Mouse (Mus musculus): ENCODE measurements at regions not wholly inside any gene's neighbourhood (a gene's known extent, or its start where the extent isn't known, plus 50 kb on each side); places are given as distances from the start of the nearest gene placed in this dataset.
"Not testable (repeated sequence)": the region's sequence is repeated elsewhere in the genome, so short reads cannot be mapped to it uniquely, and the experiment has no call there.

DNA sequence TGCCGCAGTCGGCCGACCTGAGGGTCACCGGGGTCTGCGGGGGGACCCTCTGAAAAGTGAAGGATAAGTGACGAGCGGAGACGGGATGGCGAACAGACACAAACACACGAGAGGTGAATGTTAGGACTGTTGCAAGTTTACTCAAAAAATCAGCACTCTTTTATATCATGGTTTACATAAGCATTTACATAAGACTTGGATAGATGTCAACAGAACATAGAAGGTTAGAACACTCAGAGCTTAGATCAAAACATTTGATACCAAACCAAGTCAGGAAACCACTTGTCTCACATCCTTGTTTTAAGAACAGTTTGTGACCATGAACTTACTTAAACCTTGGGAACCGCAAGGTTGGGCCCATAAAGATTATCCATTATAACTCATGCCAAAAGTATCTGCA lies 1033.6 kb upstream of the Sel1l start:
- DNase-seq, result not testable (repeated sequence)

DNA sequence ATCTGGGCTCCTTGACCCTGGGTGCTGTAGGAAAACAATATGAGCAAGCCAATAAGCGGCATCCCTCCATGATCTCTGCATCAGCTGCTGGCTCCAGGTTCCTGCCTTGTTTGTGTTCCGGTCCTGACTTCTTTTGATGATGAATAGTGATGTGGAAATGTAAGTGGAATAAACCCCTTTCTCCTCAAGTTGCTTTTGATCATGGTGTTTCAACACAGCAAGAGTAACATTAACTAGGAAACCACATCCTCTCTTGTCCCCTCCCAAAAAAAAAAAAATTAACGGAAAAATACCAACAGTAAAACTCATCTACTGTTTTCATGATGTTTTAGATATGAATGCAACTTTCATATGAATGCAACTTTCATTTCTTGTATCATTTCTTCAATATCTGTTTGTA lies 1024.6 kb upstream of the Sel1l start:
- DNase-seq, result no peak

DNA sequence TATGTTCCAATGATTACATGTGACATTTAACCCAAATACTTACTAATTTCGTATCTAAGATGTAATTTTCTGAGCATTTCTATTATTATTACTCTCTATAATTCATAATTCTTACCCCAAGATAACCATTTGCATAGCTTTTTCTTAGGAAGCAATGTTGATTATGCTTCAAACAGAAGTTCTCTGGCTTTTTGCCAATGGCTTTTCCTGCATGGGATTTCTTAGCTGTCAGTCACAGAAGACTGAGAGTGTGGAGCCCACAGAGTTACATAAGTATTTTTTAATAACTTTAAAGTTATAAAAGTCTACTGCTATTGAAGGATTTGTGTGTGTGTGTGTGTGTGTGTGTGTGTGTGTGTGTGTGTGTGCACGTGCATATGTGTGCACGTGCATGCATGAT lies 1020.4 kb upstream of the Sel1l start:
- DNase-seq, result no peak

DNA sequence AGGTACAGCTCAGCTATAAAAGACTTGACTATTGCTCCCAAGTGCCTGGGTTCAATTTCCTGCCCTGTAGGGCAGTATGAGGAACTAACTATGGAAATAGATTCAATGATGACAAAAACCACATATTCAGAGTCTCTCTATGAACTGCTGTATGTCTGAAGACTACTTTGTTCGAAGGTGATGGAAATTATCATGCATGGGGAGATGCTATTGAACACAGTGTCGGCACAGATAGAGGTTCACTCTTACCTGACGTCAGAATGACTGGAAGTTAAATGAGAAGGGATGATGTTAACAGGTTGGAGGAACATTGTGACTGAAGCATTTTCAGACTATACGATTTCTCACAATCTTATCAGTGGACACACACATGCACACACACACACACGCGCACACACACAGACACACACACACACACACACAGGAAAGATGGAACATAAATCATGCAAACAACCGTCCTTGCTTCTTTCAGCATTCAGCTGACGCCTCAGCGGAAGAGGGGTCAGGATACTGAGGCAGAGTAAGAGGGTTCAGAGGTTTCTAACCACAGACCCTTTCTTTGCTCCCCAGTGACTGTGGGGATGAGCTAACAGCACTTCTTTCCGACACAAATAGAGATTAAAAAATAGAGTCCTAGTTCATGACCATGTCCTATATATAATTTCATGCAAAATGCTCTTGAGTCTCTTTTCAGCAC lies 974.3 kb upstream of the Sel1l start:
- DNase-seq, result no peak

DNA sequence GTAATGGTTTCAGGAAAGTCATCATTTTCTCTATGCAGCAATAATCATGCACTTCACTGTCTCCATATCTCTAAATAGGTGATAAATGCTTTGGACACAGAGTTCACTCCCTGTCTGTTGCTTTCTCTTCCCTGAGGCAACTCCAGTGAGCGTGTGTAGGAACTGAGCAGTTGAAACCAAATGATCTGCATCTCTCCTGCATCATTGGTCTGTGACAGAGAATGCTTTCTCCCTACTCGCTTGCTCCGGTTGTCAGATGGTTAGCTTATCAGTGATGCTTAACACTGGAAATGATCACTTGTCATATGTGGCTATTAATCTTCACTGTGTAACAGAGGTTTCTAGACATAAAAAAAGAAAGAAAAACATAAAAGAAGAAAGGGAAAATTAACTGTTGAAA lies 969.7 kb upstream of the Sel1l start:
- no peak for DNase-seq

DNA sequence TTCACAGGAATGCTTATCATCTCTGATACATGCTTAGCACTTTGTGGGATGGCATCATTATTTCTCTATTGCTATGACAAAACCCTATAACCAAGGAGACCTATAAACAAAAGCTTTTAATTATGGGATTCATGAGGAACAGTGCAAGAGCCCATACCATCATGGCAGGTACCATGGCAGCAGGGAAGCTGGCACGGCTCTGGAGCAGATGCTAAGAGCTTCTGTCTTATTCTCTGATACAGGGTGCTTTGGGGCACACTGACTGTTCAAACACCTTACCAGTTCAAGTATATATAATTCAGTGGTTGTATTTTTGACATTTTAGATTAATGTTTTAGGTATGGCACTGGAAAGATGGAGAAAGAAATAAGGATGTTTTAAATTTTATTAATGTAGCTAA lies 952.2 kb upstream of the Sel1l start:
- no peak for DNase-seq

DNA sequence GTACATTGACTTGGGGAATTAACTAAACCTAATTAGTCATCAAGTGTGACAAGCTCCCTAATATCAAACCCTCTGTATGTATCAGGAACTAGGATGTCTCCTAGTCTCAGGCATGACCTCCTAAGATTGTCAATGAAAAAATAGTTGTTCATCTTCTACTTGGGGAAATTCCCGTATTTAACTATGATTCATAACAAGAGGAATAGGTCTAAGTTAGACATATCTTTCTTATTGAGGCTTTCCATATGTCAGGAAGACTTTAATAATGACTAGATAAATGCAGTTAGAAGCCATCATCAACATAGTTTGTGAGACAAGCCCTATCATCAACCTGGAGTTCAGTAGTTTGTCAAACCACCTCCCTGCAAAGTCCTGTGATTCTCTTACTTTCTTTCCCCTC lies 934.4 kb upstream of the Sel1l start:
- DNase-seq, result no peak

DNA sequence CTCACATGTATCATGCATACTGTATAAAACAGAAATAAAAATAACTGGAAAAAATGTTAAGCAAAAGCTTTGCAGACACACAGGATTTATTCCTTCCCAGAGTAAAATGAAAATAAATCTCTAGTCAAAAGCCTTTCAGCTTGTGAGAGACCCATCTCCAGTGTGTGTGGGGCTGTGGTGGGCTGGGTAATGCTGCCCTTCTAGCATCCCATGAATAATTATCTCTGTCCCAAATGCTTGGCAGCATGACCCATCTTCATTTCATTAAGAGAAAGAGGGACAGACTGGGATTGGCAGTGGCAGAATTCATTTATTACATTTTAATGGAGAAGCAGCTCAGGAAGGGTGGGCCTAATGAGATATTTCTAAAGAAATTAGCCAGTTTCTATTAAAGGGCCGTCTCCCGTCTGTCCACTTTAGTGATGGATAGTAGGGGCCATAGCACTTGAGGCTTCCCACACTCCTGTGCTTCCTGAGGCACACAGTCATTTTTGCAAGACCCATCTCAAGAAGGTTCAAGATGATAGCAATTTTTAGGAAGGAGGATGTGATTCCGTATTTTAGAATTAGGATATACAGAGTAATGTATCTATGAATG lies 930.8 kb upstream of the Sel1l start:
- DNase-seq, result no peak

DNA sequence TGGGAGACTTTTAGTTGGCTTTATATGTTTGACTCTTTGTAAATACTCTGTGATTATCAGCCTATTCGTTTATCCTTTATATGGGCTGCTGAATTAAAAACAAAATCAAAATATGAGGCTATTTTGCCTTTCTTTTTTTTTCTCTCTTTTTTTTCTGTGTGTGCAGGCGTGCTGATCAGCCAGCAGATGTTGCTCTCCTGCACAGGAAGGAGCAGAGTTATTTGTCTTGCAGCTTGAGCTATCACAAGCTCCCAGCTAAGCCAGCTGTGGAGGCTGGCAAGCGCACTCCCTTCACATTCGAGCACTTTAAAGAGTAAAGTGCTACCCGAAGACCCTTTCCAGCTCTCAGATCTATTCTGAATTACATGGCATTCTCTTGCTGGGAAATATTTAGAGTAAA lies 926.7 kb upstream of the Sel1l start:
- no peak for DNase-seq

DNA sequence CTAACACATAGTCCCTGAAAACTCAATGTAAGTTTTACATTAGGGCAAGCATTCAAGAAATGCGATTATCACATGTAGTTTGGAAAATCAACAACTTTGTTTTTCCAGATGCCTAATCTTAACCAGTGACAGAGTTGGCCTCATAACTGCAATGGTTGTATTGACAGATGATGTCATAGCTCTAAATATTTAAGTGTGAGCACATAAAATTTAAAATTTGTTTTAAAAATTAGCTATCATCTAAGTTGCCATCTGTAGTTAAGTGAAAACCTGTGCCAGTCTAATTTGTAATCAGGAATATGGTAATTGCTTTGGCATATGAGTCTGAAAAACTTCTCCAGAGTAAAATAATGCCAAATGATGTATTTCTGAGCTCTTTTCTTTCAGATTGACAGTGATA lies 899.6 kb upstream of the Sel1l start:
- no peak for DNase-seq

DNA sequence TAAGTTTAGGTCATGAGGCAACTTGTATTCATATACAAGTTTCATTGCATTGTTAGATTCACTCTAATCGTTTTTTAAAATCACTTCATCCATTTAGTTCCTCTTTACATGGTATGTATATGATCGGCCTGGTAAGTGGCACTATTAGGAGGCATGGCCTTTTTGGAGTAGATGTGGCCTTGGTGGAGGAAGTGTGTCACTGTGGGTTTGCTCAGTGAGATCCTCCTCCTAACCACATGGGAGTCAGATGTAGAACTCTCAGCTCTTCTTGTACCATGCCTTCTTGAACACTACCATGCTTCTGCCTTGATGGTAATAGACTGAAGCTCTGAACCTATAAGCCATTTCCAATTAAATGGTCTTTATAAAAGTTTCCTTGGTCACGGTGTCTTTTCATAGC lies 891.9 kb upstream of the Sel1l start:
- no peak for DNase-seq

DNA sequence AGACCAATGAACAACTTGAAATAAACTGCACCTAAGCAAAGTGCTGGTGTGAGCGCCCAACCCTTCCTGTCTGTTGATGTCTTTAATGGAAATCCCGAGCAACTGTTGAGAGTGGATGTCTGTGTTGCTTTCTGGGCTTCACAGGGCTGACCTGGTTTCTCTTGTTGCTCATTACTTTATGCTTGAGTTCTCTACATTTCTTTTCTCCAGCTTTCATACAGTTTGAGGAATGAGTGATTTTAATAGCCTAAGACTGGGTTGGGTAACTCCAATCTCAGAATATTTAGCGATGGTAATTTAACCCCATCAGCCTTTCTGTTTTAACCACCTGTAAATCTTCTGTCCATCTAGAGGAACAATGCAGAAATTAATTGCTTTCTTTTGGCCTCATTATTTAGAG lies 890.2 kb upstream of the Sel1l start:
- no peak for DNase-seq

DNA sequence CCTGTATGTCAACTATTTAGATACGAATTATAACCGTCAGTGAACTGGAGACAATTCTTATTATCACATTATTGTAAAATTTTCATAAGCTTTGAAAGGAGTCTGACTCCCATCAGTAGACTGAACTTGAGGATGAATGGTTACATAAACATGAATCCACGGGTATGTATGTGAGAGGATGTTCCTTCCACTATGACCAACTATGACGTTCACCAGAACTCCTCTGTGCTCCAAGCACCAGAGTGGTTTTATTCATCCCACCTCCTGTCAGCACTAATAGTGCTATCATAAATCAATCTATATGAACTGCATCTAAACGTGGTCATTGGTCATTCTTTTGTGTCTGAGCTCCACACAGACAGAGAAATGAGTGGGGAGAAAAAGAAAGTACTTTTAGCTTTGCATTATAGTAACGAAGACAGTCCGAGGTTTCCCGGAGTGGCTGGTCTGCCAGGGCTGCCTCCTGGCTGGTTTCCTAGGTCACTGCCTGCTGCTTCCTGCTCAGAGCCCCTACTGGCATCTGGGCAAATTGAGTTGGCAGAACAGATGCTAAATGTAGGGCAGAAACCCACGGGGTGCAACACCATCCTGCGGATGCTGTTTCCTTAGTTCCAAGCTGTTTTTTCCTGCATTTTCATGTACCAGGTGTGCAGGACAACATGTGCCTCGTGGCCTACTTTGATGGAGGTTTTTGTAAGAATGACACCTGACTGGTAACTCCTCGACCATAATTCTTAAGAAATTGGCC lies 888.8 kb upstream of the Sel1l start:
- DNase-seq, result peak; percentile 15

DNA sequence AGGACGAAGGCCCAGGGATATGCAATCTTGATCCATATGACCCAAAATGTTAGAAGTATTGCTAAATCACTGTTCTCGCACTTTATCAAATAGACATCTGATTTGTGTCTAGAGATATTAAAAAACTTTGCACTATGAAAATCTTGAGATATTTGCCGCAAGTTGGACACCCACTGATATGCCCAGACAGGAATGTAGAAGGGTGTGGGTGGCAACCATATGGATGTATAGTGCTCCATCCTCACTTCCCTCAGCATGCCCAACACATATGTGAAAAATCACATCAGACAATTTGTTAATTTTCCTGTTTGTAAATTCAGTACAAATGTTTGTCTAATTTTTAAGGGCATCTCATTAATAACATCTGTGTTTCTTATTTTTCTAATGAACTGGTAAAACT lies 874.1 kb upstream of the Sel1l start:
- no peak for DNase-seq

DNA sequence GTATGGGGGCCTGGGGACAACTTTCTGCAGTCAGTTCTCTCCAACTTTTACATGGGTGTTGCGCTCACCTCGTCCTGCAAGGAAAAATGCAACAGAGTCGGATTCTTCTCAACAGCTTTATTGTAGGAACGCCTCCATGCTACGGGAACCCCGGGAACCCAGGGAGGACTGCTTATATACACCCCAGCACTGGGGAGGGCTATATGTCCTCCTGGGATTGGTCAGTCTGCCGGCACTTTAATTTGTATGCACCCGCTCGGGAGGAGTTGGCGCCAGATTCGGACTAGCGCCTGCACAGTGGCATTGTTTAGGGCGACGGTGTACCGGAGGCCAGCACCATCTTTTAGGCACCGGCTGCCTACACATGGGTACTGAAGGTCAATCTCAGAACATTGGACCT lies 864.5 kb upstream of the Sel1l start:
- DNase-seq, result no peak

DNA sequence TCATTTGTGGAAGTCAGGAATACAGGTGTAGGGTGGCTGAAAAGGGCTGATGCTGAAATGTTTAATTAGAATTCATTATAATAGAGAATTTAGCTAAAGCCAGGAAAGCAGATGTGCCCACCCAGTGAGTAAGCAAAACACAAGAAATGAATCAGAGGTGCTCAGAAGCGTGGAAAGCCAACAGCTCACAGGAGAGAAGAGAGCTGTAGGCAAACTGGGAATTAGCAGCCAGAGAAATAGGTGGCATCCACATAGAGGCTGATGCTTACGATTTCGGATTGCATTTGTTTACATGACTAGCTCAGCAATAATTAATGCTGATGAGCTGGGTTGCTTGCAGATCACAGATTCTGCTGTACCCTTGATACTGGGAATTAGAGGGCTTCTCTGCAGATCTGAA lies 859.5 kb upstream of the Sel1l start:
- DNase-seq, result no peak

DNA sequence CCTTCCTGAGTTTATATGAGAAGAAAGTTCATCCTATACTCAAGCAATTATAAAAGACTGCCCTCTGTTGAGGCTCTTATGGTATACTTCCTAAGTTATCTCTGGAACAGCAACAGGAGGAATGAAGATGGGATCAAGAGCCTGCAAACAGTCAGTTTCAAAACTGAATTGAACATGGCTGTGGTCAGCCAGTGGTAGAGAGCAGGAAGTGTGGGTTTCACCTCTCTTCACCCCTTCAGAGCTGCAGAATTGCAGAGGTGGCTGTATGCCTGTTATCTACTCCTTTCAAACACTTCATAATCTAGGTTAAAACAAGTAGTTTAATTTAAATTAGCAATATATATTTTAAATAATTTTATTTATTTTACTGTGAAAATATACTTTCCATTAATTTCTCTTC lies 854.8 kb upstream of the Sel1l start:
- DNase-seq, result no peak

DNA sequence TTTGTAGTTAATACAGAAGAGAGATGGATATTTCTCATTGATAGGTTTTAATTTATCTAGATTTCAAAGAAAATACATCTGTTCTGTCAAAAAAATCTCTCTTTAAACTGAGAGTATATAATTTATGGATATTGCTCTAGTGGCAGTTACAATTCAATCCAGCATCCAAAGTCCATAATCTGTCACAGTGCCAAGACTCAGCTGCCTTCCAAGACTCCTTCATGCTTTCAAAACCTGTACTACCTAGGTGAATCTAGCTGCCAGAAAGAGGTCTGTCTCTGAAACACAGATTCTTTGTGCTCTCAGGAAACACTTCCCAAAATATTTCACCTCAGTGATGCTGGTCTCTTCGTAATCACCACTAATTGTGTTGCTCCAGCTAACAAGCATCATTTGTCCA lies 844.0 kb upstream of the Sel1l start:
- DNase-seq, result no peak

DNA sequence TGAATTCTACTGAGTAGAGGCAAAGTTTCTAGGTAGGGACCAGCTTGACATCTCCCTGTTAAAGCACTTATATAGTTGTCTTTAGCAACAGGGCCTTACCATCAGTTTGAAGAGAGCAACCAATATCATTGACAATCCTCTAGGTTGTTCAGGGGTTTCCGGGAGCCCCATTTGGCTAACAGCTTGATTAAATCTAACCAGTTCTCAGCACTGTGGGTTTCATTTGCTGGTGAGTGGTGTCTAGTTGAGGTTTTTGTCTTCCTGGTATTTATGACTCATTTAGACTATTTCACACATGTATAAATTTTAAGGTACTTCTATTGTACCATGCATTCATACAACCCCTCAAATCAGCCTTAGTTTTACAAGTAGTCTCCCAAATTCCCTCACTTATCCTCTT lies 823.4 kb upstream of the Sel1l start:
- DNase-seq, result no peak

DNA sequence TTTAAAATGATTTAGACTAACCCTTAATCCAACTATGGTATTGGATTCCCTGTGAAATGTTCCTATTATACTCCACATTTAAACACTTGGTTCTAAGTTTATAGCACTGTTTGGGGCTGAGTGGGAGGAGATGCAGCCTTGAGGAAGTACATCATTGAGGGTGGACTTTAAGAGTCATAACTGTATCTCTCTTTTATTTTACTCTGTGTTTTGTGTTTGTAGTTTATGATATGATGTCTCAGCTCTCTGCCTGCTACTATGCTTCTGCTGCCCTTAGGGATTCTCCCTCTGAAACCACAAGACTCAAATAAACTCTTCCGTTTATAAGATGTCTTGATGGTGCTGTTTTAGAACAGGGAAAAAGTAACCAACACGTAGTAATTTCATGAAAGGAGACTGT lies 797.7 kb upstream of the Sel1l start:
- no peak for DNase-seq

DNA sequence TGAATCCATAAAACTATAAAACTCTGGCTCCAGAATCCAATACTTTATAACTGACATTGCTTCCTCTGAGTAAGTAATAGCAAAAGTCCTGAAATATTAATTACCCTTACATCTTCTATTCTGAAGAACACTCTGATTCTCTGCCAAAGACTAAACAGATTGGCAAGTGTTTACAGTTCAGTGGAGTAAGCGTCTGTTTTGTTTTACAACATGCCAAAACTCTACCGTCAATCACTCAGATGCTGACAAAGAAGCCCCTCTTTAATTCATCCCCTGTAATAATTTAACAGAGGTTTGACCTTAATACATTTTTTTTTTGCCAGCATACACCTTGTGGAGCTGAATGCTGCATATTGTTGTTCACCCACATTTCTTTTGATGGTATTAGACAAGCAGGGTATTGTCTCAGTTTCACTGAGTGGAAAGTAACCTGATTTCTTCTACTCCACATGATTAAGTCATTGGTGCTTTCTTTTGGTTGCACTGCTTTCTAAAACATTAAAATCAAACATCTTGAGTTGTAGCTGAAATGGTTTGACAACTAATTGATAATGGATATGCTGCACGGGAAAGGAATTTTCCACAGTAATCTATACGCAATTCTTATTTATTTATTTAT lies 796.2 kb upstream of the Sel1l start:
- DNase-seq, result no peak

DNA sequence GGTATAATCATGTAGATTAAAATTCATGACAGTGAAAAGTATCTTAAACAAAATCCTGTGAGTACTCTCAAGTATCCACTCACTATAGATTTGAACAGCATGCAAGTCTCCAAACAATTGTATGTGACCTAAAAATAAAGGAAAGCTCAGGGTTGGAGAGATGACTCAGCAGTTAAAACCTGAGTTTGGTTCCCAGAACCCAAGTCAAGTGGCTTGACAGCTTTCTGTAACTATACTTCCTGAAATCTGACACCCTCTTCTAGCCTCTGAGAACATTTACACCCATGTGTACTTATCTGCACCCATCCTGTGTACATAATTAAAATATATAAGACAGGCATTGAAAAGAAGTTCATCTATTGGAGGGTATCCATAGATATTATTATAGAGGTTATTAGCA lies 770.2 kb upstream of the Sel1l start:
- no peak for DNase-seq

DNA sequence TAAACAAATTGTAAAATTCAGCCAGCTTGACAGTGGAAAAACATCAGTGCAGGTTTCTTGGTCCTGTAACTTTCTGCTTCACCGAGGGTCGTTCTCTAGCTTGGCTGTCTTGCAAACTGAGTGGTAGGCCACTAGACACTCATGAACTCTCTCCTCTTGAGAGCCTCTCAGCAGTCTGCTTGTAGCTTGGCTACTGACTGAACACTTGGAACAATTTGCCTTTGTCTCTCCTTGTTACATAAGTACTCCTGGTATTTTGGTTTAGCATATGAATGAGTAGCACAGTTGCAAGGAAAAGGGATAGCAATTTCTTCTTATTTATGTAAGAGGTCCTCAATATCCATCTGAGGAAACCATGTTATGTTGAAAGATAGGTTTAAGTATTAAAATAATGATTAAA lies 769.6 kb upstream of the Sel1l start:
- no peak for DNase-seq

DNA sequence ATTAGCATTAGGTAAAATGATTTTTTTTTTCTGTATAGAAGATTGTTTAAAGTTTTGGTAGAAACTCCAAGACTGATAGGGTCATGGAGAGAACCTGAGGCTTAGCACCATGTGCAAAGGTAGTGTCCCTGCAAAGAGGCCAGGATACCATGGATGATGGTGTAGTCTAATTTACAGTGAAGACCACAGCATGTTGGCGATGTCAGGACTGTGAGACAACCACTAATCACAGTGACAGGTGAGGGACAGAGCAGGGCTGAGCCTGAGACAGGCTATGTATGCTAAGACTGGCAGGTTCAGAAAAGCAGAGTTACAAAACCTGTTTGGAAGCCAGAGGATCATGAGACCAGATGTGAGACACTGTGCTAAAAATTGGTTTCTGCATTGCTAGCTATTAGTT lies 752.7 kb upstream of the Sel1l start:
- DNase-seq, result no peak
